Mouse (Mus musculus): ENCODE measurements around the gene Extl1.

DNA sequence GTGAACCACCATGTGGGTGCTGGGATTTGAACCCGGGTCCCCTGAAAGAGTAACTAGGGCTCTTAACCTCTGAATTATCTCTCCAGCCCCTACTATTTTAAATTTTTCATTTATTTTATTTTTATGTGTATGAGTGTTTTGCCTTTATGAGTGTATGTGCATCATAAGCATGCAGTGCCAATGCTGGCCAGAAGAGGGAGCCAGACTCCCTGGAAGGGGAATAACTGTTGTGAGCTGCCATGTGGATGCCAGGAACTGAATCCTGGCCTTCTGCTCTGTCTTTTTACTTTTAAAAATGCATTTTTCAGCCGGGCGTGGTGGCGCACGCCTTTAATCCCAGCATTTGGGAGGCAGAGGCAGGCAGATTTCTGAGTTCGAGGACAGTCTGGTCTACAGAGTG lies 70.7 kb downstream of the Extl1 start:
- TF ChIP-seq CTCF (IDR thresholded peaks at IDR 0.05; ENCODE audit: low read depth, low read length): no peak
- no peak for TF ChIP-seq GATA1 (IDR thresholded peaks at IDR 0.05; ENCODE audit: borderline replicate concordance, low read length)
- no peak for TF ChIP-seq TAL1 (conservative IDR thresholded peaks at IDR 0.05; ENCODE audit: low read depth, low read length)
